Mouse (Mus musculus) WW6 (cell line): Measurements from ENCODE around the gene Dicer1.
A peak's percentile ranks its signal among the peaks of the same experiment; 100 is the strongest.
"Not testable (repeated sequence)": the region's sequence is repeated elsewhere in the genome, so short reads cannot be mapped to it uniquely, and the experiment has no call there.

ENCODE experiments used
- DNase-seq: peaks from one replicate; pipeline ENCODE4 v3.0.0-alpha.2; 2013; ENCODE audit warnings: low read depth, low spot score

The Dicer1 gene

DNA sequence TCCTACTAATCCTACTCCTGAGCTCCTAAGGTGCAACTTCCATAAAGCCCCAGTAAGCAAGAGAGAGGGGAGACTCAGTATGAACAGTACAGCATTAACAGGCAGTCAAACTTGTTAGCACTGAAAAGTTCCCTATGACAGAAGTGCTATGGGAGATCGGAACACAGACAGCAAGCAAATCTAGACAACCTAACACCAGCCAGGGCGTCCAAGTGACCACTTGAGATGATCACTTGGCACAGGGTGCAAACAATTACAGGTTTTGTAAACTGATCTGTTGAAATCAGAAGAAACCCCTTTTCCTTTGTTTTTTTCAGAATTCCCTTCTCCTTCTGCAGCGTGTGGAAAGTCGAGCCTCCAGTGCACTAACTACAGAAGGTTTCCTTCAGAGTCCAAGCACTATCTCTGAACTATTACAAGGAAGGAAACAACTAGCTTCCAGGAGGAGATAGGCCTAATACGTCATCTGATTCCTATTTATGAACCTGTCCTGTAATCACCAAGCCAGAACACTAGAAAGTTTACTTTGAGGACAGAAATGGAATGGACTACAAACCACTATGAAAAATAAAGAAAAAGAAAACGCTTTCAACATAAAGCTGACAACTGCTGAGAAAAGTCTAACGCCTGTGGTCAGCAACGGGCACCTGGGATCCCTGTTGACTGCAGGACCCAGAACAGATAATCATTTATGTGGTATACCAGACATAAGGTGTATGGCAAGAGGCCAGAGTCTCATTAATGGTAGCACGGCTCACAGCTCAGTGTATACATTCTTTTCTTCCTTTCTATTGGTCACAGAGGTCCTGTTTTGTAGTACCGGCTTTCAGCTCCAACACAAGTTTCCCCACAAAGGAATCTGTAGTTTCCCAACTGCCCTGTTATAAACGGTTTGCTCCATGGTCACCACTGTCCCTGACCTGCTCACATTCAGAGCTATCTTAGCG is 10.6 kb downstream of the Dicer1 start:
- DNase-seq: no peak

DNA sequence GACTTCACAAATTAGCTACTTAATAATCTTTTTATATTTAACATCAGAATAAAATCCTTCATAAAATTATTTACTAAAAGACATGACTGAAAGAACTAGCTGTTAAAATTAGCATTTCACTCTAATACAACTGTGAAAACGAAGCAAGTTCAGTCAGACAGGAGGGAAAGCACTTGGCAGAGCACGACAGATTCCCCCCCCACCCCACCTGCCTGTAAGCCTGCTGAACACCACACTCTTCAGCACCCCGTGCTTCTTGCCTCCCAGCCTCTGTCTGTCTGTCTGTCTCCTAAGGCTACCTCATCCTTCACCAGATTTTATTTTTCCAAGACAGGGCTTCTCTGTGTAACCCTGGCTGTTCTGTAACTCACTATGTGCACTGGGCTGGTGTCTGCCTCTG is 12.8 kb downstream of the Dicer1 start:
- no peak for DNase-seq

DNA sequence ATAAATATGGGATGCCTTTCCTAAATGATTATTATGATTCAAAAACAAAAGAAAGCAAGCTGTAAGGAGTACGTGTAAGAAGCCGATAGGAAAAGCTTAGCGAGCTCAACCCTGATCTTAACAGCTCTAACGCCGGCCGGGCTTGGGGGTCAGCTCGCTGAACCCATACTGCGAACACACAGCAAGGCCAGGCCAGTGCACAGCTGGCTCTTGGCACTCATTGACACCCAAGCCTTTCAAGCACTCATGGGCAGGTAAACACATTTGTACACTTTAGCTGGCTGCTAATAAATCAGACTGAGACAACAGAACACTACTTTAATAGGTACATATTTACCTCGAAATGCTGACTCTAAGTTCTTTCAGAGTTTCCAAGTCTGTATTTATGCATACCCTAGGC is 13.3 kb downstream of the Dicer1 start:
- DNase-seq: no peak

DNA sequence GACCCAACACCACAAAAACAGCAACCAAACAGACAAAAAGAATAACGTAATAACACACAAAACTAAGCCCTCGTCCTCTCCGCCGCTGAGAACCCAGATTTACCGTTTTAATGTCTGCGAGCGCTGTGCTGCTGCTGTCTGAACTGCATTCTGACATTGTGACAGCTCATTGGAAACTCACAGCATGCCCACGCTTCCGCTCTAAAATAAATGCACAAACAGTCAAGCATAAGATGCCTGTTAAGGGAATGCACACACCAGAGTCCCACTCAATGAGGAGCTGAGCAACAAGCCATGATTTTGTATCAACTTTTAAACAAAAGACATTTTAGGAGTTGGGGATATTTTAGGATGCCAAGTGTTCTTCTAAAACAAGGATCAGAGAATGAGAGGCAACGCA is 14.1 kb downstream of the Dicer1 start:
- no peak for DNase-seq

DNA sequence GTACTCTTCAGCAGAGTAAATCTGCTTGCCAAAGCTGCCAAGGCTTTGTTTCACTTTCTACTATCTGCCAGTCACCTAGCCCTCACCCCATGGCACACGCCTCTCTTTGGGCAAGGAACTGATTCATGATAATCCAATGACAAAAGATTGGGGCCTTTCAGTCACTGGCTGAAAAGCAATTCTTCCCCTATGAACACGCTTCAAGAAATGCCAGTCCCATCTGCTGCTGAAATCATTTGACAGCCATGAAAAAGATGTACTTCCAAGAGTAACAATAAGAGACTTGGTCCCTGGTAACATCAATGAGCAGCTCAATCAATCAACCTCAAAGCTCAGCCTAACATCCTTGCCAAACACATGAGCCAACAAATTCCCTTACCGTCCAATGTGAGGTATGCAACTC is 15.8 kb downstream of the Dicer1 start:
- no peak for DNase-seq

DNA sequence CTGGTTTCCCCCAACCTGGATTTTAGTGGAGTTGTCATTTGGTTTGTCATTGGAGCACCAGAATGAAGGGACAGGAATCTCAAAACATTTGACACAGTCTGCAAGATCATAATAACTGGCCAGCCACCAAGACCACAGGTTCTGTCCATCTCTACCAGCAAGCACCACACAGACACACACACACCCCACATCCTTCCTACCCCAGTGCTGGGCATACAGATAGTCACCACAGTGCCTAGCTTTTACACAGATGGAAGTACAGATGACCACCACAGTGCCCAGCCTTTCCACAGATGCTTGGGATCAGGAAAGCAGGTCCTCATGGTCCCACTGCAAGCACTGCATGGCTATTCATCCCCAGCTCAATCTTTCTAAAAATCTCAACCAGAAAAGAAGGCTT is 18.6 kb downstream of the Dicer1 start:
- no peak for DNase-seq

DNA sequence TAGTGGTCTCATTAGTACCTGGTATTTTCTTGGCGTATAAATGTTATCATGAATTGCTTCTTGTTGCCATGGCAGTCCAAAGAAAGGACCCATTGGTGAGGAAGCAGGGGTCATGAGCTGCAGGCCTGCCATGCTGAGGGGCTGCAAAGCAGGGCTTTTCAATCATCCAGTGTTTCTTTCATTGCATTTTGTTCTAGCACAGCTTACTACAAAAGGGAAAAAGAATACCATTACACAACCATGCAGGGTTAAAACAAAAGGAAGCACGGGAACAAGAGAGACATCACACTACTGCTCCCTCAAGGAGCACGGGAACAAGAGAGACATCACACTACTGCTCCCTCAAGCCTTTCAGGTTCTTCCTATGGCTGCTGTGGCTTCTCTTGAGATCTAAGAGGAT is 20.0 kb downstream of the Dicer1 start:
- no peak for DNase-seq

DNA sequence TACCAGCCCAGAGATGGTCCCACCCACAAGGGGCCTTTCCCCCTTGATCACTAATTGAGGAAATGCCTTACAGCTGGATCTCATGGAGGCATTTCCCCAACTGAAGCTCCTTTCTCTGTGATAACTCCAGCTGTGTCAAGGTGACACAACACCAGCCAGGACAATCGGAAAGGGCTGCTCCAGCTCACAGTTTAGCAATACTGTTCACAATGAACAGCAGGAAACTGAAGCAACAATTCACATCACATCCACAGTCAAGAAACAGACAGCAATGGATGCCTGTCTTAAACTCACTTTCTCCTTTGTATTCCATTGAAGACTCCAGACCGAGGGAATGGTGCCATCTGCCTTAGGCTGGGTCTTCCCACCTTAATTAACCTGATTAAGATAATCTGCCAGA is 25.3 kb downstream of the Dicer1 start:
- not testable (repeated sequence) for DNase-seq

DNA sequence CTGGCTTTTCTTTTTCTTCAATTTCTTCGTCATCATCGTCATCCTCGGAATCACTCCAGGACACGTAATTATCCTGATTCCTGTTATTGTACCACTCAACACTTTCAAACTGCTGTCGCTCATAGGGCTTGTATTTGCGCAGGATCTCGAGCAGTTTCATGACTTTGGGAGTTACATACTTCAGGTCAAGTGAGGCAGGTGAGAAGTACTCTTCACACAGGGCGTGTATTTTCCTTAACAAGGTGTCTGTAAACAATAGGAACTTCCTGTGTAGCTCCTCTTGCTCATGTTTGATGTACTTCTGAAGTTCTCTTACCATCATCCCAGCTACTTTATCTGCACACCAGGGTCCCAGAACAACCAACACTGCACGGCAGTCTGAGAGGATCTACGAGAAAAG is 29.7 kb downstream of the Dicer1 start:
- DNase-seq: no peak

DNA sequence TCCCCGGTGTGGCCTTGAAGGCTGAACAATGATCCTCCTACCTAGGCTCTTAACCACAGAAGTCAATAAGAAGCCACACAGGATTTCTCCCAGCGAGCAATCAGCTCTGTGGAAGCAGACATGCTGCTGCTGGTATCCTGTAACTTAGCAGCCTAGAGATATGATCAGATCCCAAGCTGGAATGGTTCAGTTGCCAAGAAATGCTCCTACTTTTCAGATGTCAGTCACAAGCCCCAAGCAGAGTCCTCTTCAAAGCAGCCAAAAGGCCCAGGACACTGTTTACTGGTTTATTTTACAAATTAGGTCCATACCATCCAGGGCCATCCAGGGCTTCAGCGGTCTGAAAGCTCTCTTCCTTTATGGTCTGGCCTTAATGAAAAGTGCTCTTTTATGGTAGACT is 30.7 kb downstream of the Dicer1 start:
- no peak for DNase-seq

DNA sequence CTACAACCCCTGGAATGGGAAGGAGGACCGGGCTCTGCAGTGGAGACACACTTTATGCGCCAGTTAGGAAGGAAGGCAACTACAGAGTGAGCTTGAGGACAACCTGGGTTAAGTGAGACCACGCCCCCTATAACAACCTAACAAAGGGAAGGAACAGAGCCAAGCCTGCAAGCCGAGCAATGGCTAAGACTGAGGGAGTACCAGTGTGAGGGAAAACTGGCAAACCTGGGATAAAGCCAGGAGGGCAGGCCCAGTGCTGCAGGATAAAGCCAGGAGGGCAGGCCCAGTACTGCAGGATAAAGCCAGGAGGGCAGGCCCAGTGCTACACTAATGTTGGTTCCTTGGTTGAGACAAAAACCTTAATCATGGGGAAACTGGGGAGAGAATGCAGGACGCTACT is 32.8 kb downstream of the Dicer1 start:
- DNase-seq: no peak

DNA sequence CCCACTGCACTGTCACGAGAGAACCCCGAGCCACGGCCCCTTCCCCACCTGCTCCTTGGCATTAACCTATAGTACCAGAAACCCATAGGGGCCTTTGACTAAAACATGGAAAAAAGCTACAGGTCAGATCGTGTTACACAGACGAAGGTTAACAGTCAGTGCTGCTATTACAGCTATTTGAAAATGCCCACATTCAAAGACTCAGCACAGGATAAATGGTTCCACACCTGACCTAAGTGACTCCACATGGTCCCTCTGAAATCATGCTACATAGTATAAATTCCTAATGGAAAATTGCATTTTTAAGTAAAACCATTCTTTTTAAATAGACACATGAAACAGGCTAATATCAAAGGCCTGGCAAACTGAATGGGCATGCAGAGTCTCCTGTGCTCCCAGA is 35.3 kb downstream of the Dicer1 start:
- no peak for DNase-seq

DNA sequence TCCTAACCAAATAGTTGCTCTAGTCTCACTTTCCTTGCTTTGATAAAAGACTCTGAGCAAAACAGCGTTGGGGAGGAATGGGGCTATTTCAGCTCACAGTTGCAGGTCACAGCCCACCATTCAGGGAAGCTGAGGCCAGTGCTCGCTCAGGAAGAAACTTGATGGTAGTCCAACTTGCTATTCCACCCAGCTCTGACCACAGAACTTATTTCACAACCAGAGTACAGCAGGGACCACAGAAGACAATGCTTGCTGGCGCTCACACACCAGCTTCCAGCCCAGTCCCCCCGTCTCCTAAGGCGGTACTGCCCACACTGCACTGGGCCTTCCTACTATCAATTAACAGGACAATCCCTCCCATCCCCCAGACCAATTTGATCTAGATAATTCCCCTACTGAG is 36.3 kb downstream of the Dicer1 start:
- DNase-seq: no peak

DNA sequence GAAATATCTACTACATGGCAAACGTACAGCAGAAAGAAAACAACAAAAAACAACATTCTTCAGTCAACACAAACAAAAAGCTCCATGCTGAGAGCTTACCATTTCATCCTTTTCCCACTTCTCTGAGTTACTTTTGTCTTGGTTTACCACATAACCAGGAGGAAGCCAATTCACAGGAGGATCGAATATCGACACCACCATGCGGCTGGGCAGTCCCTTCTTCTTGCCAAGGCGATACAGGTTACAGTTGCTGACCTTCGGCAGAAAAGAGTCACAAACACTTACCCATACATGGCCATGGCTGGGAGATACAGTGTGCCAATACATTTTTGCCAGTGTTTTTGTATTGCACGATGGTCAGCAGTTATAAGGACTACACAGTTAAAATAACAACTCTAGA is 51.5 kb downstream of the Dicer1 start:
- no peak for DNase-seq

DNA sequence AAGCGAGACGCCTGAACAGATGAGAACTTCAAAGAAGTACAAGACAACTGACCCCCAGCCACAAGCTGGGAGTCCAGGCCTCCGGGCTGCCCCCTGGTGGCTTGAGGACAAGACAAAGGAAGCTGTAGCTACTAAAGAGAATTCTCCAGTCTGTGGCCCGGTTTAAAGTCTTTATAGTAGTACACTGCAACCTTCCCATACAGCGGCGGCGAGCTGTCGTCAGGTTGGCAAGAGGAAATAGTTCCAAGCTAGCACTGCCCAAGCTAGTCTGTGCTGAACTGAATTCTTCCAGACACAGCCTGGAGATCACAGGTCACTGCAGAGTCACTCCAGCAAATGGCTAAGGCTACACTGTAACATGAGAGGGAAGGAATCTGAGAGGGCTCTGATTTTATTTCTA is 52.0 kb downstream of the Dicer1 start:
- DNase-seq: peak; percentile 28

DNA sequence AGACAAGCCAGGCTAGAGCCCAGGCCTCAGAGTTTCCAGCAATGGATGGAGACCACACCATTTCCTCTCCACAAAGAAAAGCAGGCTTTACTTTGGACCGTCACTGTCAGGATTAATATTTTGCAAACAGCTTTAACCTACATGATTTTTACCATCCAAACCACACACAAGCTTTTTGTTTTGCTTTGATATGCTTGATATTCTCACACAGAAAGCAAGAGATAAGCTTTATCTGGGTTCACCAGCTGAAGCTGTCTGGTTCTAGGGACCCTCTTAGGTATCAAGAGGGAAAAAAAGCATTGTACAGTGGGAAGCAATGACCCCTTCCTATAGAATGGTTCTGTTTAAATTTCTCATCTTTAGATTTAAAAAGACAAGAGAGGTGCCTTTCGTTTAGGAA is 56.2 kb downstream of the Dicer1 start:
- no peak for DNase-seq

DNA sequence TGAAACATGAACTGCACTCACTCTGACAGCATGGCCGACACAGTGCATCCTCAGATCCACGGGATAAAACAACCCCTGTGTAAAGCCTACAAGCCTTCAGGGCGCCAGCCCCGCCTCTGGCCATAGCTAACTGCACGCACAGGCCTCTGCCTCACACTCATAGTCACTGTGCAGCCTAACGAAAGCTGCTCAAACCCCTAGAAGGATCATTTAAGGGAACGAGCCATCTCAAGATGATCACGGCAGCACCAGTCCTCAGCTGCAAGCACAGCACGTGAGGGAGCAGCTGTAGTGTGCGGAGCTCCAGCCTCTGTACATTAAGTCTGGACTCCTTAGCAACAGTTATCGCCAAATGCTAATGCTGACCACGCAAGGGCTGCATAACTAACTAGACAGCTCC is 58.9 kb downstream of the Dicer1 start:
- no peak for DNase-seq

DNA sequence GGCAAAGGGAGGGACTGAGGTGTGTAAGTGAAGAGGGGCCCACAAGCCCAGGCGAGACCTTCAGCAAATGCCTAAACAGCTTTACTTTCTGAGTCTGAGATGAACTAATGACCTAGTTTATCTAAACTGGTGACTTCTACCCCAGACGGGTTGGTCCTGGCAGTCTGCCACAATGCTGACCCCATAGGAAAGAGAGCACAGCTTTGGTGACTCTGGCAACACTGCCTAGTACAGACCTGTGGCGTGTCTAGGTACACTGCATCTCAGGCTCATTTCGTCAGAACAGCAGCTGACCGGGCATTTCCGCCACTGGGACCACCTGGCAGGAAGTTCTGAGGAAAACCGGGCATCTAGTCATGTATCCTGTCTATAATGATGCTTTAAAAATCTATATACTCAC is 61.3 kb downstream of the Dicer1 start:
- DNase-seq: no peak

DNA sequence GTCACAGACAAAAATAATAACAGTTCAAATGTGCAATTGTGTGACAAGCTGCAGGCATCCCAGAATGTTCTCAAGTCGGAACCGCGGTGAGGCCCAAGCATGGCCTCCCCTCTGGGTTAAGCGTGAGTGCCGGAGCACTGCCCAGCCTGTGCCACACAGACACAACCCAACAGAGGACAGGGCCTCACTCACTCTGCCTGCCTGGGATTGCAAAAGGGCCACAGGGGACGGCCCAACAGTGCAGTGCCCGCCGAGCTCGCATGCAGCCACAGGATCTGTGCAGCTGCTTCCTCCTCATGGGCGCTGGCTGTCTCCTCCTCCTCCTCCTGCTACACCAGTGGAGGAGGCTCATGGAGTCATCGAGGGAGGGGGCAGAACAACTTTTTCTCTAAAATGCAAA is 62.9 kb downstream of the Dicer1 start:
- no peak for DNase-seq

DNA sequence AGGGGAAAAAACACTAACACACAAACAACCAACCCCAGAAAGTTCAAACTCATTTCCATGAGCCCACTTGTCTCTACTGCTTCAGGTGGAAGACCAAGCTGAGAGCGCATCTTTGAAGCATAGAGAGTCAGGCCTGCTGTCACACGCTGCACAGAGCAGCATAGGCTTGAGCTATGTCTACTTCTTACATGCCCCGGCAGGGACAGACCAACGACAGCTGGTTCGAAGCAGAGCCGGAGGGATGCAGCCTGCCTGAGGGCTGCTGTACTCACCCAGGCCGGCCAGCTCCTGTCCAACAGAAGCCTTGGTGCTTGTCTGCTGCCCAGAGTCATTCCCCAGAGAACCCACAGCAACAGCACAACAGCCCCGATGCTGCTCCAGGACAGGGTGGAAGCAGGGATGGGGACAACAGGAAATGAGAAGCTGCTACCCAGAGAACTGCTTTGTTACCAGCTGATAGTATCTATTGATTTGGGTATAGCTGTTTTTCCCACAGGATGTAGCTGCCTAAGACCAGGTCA is 67.3 kb downstream of the Dicer1 start:
- no peak for DNase-seq

DNA sequence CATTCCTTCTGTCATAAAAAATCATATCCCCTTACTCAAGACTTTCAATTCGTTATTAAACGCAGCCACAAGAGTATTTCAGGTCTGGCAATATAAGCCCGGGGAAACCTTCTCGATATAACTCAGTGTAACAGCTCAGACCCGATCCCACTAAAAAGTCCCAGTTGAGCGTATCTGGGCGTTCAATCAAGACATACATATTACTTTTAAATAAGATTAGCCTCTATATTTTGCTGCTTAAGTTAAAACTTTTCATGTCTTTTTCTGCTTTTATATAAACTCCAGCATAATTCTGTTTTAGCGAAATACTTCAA is 72.0 kb downstream of the Dicer1 start:
- no peak for DNase-seq

DNA sequence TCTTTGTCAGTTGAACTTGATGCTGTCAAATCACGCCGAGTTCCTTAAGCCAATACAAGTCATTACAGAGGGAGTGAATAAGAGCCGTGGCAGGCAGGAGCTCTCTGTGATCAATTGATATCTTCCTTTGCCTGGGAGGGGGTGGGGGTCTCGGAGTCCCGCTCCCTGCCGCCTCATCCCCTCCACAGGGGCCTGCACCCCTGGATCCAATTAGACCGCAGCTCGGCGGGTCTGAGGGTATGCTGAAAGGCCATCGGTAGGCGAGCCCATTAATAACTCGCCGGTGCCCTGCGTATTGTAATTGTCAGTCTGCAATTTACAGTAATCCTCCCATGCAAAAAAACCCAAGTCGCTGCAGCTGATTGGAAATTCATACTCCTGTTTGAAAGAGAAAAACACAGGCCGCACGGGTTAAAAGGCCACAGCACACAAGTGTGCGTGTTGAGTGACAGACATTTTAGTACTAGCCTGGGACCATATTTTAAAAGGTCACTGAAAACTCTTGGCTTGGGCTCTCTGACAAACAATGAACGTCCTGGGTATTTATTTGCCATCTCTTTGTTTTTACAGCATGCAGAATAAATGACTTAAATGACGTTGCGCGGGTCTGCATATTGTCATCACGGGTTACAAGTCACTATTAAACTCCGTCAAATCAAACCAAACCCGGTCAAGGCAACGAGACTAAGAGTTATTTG is 72.5 kb downstream of the Dicer1 start:
- DNase-seq: no peak

DNA sequence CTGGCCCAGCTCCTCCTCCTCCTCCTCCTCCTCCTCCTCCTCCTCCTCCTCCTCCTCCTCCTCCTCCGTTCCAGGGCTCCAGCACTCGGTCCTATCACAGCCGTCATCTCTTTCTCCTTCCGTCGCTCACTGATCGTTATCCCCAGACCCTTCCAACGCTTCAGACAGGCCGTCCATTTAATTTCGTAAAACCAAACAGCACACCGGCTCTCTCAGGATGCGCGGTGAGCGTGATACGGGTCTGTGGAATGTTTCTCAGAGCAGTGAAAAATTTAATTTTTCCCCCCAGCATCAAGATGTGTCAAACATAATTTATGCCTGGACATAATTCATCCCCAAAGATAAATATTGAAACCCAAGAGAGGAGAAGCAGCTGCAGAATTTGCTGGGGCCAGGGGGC is 73.3 kb downstream of the Dicer1 start:
- no peak for DNase-seq
